Mouse (Mus musculus) liver, embryonic 13.5 days (tissue): ENCODE data around the gene Gpr152. TPM values are rescaled to one million over a fixed set of nuclear protein-coding genes. Genes with fewer than 3 reads are reported as not detected.
A peak's percentile ranks its signal among the peaks of the same experiment; 100 is the strongest.

Experiments
- ATAC-seq: fragments of 200-750 bp; cut with Nextera tagmentation; 2 replicates; pipeline ENCODE4 v1.8.0; 2017; ENCODE audit warnings: low read depth, mild to moderate bottlenecking, moderate number of reproducible peaks, moderate library complexity
- DNase-seq: peaks from one replicate; pipeline ENCODE4 v3.0.0; 2022
- H3K27ac ChIP-seq: fragments of 300-500 bp; sonication (generic); 2 replicates; pipeline ENCODE4 v1.5.1; 2015; ENCODE audit warnings: moderate library complexity, mild to moderate bottlenecking, inconsistent platforms
- H3K27me3 ChIP-seq: fragments of 300-500 bp; sonication (generic); 2 replicates; pipeline ENCODE4 v1.6.1; 2015; ENCODE audit warnings: mild to moderate bottlenecking, inconsistent platforms
- H3K36me3 ChIP-seq: fragments of 300-500 bp; sonication (generic); 2 replicates; pipeline ENCODE4 v1.6.1; 2015; ENCODE audit warnings: mild to moderate bottlenecking, inconsistent platforms
- H3K4me1 ChIP-seq: fragments of 300-500 bp; sonication (generic); replicated peaks from 2 replicates; pipeline ENCODE4 v1.6.1; 2015; ENCODE audit warnings: inconsistent platforms
- H3K4me2 ChIP-seq: fragments of 300-500 bp; sonication (generic); 2 replicates; pipeline ENCODE4 v1.6.1; 2015; ENCODE audit warnings: inconsistent platforms, mild to moderate bottlenecking, moderate library complexity
- H3K4me3 ChIP-seq: fragments of 300-500 bp; sonication (generic); replicated peaks from 2 replicates; pipeline ENCODE4 v1.5.1; 2015; ENCODE audit warnings: mild to moderate bottlenecking, inconsistent platforms
- H3K9ac ChIP-seq: fragments of 300-500 bp; sonication (generic); 2 replicates; pipeline ENCODE4 v1.6.1; 2015; ENCODE audit warnings: mild to moderate bottlenecking, inconsistent platforms
- H3K9me3 ChIP-seq: fragments of 300-500 bp; sonication (generic); replicated peaks from 2 replicates; pipeline ENCODE4 v1.6.1; 2016; ENCODE audit warnings: inconsistent platforms
- WGBS: fragments of 180-500 bp; shearing (Covaris S2); methylation state at CpG from one replicate; pipeline ENCODE4 v1.1.7; 2015; ENCODE audit not compliant: insufficient replicate concordance; 5-methylcytosine and 5-hydroxymethylcytosine counted together
- polyA plus RNA-seq: library from polyadenylated mRNA; unstranded; fragments of >200 nt; fragmentation: Nextera tagmentation; extraction: Ambion mirVana; gene quantifications from 2 replicates; pipeline ENCODE4 v1.2.1, GENCODE M21; 2015

Gene Gpr152
- 0.02 TPM in 1 of 2 replicates, not detected in the other for polyA plus RNA-seq

- 0 out of 2 replicates have a peak within 1 kb of the TSS, but pooled peaks have one; percentile 26 for H3K9ac ChIP-seq
- no peaks in the 10 kb centered on the region for H3K9me3 ChIP-seq
- H3K36me3 ChIP-seq = no peaks in the 10 kb centered on the region
- no peak within 1 kb of the TSS for H3K4me3 ChIP-seq
- WGBS = 67% methylated on average over 2 of the region's 2 CpGs
- peaks cover 20% of the 10 kb centered on the region for H3K4me1 ChIP-seq
- H3K4me2 ChIP-seq = no peak within 1 kb of the TSS
- peaks cover 11% of the 10 kb centered on the region; the same call in 1 of the 2 replicates for H3K27me3 ChIP-seq
- no peak for DNase-seq
- H3K27ac ChIP-seq = no peak within 1 kb of the TSS
- no peak for ATAC-seq
These were observed at the start of gene Gpr152 for GRCm38 (mm10) chr19:4139446-4139845. TSS of gene Gpr152 (plus strand) at chr19:4139787.

DNA sequence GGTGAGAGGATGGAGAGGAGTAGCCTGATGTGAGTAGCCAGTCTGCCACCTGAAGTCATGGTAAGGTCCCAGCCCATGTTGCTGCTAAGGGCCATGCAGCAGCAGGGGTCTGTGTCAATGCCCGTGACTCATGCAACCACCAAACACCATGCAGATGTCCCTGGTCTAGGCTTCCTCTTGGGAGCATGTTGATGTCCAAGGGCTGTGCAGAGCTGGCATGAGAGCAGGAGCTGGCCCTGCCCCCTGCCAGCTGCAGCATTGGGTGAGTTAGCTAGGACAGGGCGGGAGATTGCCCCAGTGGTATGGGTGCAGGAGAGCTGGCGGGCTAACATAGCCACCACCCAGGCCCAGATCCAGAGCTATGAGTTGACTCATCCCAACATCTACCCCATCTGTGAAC, 49.1 kb upstream of the Gpr152 start:
- Histone ChIP-seq H3K4me1 (peaks cover 15% of the 10 kb centered on the region), H3K9me3 (no peaks in the 10 kb centered on the region), H3K4me3 (no peak overlapping the region), H3K27ac (no peak overlapping the region), H3K9ac (no peak overlapping the region), H3K4me2 (no peak overlapping the region), H3K36me3 (no peaks in the 10 kb centered on the region), H3K27me3 (peaks cover 10% of the 10 kb centered on the region)
- DNase-seq (no peak), ATAC-seq (no peak)
- 62% methylated on average over 3 of the region's 3 CpGs for WGBS

GRCm38 (mm10) chr19:4091383-4091782, 48.2 kb upstream of the Gpr152 start:
- Histone ChIP-seq H3K4me1 (peaks cover 22% of the 10 kb centered on the region), H3K27me3 (peaks cover 10% of the 10 kb centered on the region), H3K9me3 (no peaks in the 10 kb centered on the region), H3K9ac (no peak overlapping the region), H3K27ac (no peak overlapping the region), H3K4me2 (no peak overlapping the region), H3K36me3 (no peaks in the 10 kb centered on the region), H3K4me3 (no peak overlapping the region)
- DNase-seq (no peak), ATAC-seq (no peak)
- WGBS = 14% methylated on average over 2 of the region's 2 CpGs

GRCm38 (mm10) chr19:4092750-4093149, 46.8 kb upstream of the Gpr152 start:
- H3K27me3 ChIP-seq = peaks cover 7% of the 10 kb centered on the region
- DNase-seq = no peak
- H3K36me3 ChIP-seq = no peaks in the 10 kb centered on the region
- no peak overlapping the region for H3K4me3 ChIP-seq
- H3K9me3 ChIP-seq = no peaks in the 10 kb centered on the region
- peaks cover 28% of the 10 kb centered on the region for H3K4me1 ChIP-seq
- WGBS = 34% methylated on average over 3 of the region's 3 CpGs
- H3K4me2 ChIP-seq = no peak overlapping the region
- no peak overlapping the region for H3K27ac ChIP-seq
- H3K9ac ChIP-seq = no peak overlapping the region
- ATAC-seq = no peak

DNA sequence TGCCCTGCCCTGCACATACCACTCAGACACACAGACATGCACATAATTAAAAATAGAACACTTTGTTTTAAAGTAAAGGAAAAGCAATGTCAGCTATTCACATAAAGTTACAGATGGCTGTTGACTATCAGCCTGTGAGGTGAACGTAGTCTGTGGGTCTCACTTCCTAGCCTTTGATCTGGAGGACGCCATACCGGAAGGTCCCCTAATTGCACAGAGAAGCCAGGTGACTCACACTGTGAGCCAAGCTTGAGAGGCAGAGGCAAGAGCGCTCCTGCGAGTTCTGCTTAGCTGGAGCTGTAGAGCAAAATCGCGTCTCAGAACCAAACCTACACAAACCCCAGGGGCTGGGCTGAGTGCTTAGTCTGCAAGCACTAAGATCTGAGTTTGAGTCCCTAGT, 45.8 kb upstream of the Gpr152 start:
- peaks cover 32% of the 10 kb centered on the region for H3K4me1 ChIP-seq
- 74% methylated on average over 7 of the region's 7 CpGs for WGBS
- no peaks in the 10 kb centered on the region for H3K9me3 ChIP-seq
- H3K4me3 ChIP-seq = no peak overlapping the region
- H3K4me2 ChIP-seq = no peak overlapping the region
- peaks cover 6% of the 10 kb centered on the region for H3K36me3 ChIP-seq
- peaks cover 7% of the 10 kb centered on the region for H3K27me3 ChIP-seq
- no peak overlapping the region for H3K9ac ChIP-seq
- DNase-seq = no peak
- H3K27ac ChIP-seq = no peak overlapping the region
- ATAC-seq = no peak

DNA sequence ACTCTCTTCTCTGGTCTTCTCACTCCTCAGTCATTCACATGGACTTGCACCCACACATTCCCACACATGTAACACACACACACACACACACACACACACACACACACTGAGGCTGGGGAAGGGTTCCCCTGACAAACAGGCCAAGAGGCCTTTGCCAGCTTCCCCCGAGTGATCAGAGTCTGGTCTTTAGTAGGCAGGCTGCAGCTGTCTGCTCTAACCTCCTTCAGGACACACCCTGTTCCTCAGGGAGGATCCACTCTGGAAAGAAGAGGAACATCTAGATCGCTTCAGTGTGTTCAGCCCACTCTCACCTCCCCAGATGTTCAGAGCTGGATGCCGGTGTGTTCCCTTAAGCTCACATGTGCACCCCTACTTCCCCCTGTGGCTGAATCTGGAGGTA, 45.2 kb upstream of the Gpr152 start:
- Histone ChIP-seq H3K9ac (no peak overlapping the region), H3K4me2 (no peak overlapping the region), H3K4me1 (peaks cover 38% of the 10 kb centered on the region), H3K4me3 (no peak overlapping the region), H3K27me3 (peaks cover 2% of the 10 kb centered on the region; the same call in 1 of the 2 replicates), H3K27ac (no peak overlapping the region), H3K9me3 (no peaks in the 10 kb centered on the region), H3K36me3 (peaks cover 6% of the 10 kb centered on the region)
- 80% methylated on average over 3 of the region's 3 CpGs for WGBS
- no peak for DNase-seq
- ATAC-seq = no peak

DNA sequence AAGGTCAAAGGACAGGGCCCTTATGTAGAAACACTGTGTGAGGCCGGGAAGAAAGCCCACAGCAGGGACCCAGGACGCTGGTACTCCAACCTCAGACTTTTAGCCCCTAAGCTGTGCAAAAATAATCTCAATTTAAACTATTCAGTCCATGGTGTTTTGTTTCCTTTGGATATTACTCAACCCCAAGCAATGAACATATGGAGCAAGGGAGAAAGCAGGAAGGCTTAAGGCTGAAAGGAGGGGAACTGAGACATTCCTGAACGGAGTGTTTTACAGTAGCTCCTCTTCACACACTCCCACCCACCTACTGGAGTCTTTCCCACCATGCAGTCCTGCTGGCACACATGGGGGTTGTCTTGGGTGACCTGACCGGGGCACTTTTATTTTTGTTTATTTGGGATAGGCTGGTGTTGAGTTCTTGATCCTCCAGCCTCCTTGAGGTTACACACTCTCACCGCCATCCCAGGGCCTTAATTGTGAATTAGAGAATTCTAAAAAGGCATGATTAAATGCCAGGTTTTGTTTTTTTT, 44.7 kb upstream of the Gpr152 start:
- ATAC-seq (no peak), DNase-seq (no peak)
- peaks cover 6% of the 10 kb centered on the region for H3K36me3 ChIP-seq
- peaks cover 43% of the 10 kb centered on the region for H3K4me1 ChIP-seq
- H3K4me2 ChIP-seq = no peak overlapping the region
- H3K9ac ChIP-seq = no peak overlapping the region
- H3K9me3 ChIP-seq = no peaks in the 10 kb centered on the region
- H3K27me3 ChIP-seq = peaks cover under 1% of the 10 kb centered on the region; the same call in 1 of the 2 replicates
- WGBS = 72% methylated on average over 5 of the region's 5 CpGs
- no peak overlapping the region for H3K27ac ChIP-seq
- no peak overlapping the region for H3K4me3 ChIP-seq

- H3K27me3 ChIP-seq = peaks cover 10% of the 10 kb centered on the region
- peak overlapping the region; percentile 80; the same call in 1 of the 2 replicates for H3K9ac ChIP-seq
- no peak for ATAC-seq
- H3K9me3 ChIP-seq = no peaks in the 10 kb centered on the region
- H3K4me3 ChIP-seq = peak overlapping the region; percentile 72
- no peak for DNase-seq
- 61% methylated on average over 3 of the region's 3 CpGs for WGBS
- peaks cover 6% of the 10 kb centered on the region for H3K36me3 ChIP-seq
- H3K27ac ChIP-seq = no peak overlapping the region
- H3K4me2 ChIP-seq = peak overlapping the region; percentile 98
- peaks cover 52% of the 10 kb centered on the region for H3K4me1 ChIP-seq
These were observed 43.8 kb upstream of the Gpr152 start for GRCm38 (mm10) chr19:4095802-4096201.

DNA sequence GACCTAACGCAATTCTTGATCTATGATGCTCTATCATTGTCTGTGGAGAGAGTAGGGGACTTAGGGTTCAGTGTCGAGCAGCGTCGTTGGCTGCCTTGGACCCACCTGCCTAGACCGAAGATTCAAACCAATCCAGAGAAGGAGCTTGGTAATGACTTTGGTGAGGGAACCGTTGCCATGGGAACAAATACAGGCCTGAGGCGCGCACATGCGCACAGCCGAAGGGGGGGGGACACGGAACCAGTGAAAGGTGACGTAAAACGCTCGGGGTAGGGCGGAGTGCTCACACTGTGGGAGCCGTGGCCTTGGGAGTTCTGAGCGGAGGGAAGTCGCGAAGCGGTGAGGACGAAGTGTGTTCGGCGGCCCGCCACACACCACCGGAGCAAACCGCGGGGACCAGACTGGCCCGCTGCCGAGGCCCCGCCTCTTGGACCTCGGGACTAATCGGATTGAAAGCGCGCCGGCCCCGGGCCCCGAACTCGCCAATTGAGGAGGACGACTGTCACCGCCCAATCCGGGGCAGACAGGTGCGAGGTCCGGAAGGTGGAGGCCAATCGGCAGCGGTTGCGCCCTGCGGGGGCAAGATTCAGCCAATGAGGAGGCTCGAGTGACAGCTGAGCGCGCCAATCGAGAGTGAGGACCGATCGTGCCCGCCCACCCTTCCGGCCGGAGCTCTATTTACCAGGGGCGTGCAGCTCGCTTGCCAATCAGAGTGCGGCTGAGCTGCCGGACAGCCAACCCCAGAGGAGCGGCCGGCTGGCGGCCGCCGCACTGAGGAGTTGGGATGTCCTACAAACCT, 42.7 kb upstream of the Gpr152 start, which contains the start of gene Cdk2ap2:
Cdk2ap2 (plus strand) TSS at position 541 of the 799 bp plus-strand sequence.
- H3K9me3 ChIP-seq = no peaks in the 10 kb centered on the region
- H3K9ac ChIP-seq = peak within 1 kb of the TSS; percentile 82
- ATAC-seq (peak; percentile 92), DNase-seq (peak; percentile 100)
- peaks cover 59% of the 10 kb centered on the region for H3K4me1 ChIP-seq
- peaks cover 6% of the 10 kb centered on the region for H3K36me3 ChIP-seq
- peaks cover 21% of the 10 kb centered on the region for H3K27me3 ChIP-seq
- peak within 1 kb of the TSS; percentile 98 for H3K27ac ChIP-seq
- peak within 1 kb of the TSS; percentile 72 for H3K4me3 ChIP-seq
- under 1% methylated on average over 65 of the region's 65 CpGs for WGBS
- H3K4me2 ChIP-seq = peak within 1 kb of the TSS; percentile 98

- 2% methylated on average over 21 of the region's 21 CpGs for WGBS
- Histone ChIP-seq H3K9ac (peak overlapping the region; percentile 82), H3K27ac (peak overlapping the region; percentile 98), H3K4me3 (peak overlapping the region; percentile 72), H3K4me1 (peaks cover 58% of the 10 kb centered on the region), H3K36me3 (peaks cover 6% of the 10 kb centered on the region), H3K27me3 (peaks cover 27% of the 10 kb centered on the region), H3K4me2 (peak overlapping the region; percentile 98), H3K9me3 (no peaks in the 10 kb centered on the region)
- peak; percentile 87 for DNase-seq
- ATAC-seq = peak; percentile 74
These were observed 42.2 kb upstream of the Gpr152 start for GRCm38 (mm10) chr19:4097441-4097825.

DNA sequence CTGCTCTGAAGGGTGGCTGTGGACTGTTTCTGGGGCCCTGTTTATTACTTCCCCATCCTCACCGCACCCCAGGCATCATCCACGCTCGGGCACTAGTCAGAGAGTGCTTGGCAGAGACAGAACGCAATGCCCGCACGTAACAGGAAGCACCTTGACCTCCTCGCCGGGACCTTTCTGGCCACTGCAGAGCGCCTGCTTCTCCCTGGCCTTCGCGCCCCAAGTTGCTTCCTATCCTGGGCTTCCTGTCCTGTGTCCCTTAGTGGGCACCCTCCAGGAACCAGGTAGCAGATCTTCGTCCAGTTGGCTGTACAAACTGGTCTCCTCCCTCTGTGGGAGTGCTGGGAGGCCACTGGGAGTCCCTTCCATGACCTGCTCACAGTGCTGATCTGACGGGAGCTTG, 41.2 kb upstream of the Gpr152 start:
- peaks cover 6% of the 10 kb centered on the region for H3K36me3 ChIP-seq
- H3K27ac ChIP-seq = peak overlapping the region; percentile 76
- no peaks in the 10 kb centered on the region for H3K9me3 ChIP-seq
- 77% methylated on average over 13 of the region's 13 CpGs for WGBS
- H3K4me1 ChIP-seq = peaks cover 51% of the 10 kb centered on the region
- ATAC-seq (no peak), DNase-seq (no peak)
- H3K27me3 ChIP-seq = peaks cover 37% of the 10 kb centered on the region
- peak overlapping the region; percentile 82 for H3K9ac ChIP-seq
- H3K4me2 ChIP-seq = peak overlapping the region; percentile 98
- peak overlapping the region; percentile 72 for H3K4me3 ChIP-seq
